Mouse (Mus musculus): ENCODE data around the gene Gfi1b. TPM values are rescaled to one million over a fixed set of nuclear protein-coding genes. Genes with fewer than 3 reads are reported as not detected.

The Gfi1b gene
- polyA plus RNA-seq, 1 experiment from 2014 or later, result 0.94 TPM

DNA sequence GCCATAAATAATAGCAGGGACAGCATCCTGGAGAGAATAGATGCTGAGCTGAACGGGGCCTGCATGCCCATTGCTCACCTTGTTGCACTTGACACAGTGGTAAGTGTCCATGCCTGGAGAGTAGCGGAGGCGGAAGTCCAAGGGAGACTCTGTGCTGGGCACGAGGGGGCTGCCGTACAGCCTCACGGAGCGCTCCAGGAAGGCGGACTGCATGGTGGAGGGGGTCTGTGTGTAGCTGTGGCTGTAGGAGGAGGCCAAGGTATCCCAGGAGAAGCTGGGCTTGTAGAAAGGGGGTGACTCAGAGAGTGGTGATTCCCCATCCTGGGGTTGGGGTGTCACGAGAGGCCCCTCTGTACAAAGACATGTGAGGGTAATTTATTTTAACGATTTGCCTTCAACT lies 8.2 kb downstream of the Gfi1b start:
- DNase-seq (ENCODE audit: low spot score) (no peak), ATAC-seq (no peak)
- Histone ChIP-seq H3K27ac (ENCODE audit: low read length) (no peak overlapping the region), H3K27me3 (replicated peaks; ENCODE audit: insufficient read depth, low read length) (no peaks in the 10 kb centered on the region), H3K9ac (replicated peaks; ENCODE audit: low read depth) (no peak overlapping the region), H3K4me2 (replicated peaks; ENCODE audit: low read depth, low read length) (no peak overlapping the region), H3K4me3 (ENCODE audit: low read depth, low read length) (no peak overlapping the region), H3K36me3 (ENCODE audit: insufficient read depth, low read length) (no peaks in the 10 kb centered on the region), H3K9me3 (ENCODE audit: low read length) (no peaks in the 10 kb centered on the region), H3K4me1 (ENCODE audit: insufficient read depth, low read depth, low read length) (no peaks in the 10 kb centered on the region)
- 88% methylated on average over 10 of the region's 10 CpGs for WGBS
- TF ChIP-seq EP300 (IDR thresholded peaks at IDR 0.05) (no peak), CTCF (IDR thresholded peaks at IDR 0.05) (no peak)

DNA sequence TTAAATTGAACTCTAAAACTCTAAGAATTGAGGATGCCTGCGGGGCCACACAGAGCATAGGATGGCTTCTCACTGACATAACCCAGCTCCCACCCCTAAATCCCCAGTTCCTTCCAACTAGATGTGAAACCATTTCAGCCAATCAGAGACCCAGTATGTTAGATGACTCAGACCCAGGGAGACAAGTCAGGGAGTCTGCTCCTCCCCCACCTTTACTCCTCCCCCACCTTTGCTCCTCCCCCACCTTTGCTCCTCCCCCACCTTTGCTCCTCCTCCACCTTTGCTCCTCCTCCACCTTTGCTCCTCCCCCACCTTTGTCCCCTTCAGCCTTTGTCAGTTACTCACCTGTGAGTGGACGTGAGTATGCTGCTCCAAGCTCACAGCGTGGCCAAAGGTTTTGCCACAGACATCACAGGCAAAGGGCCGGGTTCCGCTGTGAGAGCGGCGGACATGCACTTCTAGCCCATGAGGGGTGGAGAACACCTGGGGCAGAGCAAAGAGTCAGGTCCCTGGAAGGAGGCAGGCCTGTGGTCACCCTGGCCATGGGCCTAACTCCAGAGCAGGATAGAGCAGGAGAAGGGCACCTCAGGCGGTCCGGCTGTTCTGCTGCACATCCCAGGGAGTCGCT lies 9.2 kb downstream of the Gfi1b start:
- Histone ChIP-seq H3K27me3 (replicated peaks; ENCODE audit: insufficient read depth, low read length) (no peaks in the 10 kb centered on the region), H3K27ac (ENCODE audit: low read length) (no peak overlapping the region)
- no peak for DNase-seq (ENCODE audit: low spot score)

DNA sequence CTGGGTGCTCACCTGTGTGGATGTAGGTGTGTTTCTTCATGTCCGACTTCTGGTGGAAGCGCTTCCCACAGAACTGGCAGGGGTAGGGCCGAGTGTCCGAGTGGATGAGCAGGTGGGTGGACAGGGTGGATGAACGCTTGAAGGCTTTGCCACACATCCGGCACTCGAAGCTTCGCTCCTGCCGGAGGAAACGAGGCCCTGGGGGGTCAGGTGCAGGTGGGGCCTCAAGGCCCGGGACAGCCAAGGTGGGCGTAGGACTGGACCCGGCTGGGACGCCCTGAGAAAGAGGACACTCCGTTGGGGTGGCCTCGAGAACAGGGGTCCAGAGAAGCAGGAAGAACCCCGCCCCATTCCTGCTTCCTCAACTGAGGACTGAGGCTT lies 10.4 kb downstream of the Gfi1b start:
- ATAC-seq (no peak), DNase-seq (ENCODE audit: low spot score) (no peak)
- Histone ChIP-seq H3K9me3 (ENCODE audit: low read length) (no peaks in the 10 kb centered on the region), H3K9ac (replicated peaks; ENCODE audit: low read depth) (no peak overlapping the region), H3K27ac (ENCODE audit: low read length) (no peak overlapping the region), H3K4me3 (ENCODE audit: low read depth, low read length) (no peak overlapping the region), H3K27me3 (replicated peaks; ENCODE audit: insufficient read depth, low read length) (no peaks in the 10 kb centered on the region), H3K4me2 (replicated peaks; ENCODE audit: low read depth, low read length) (no peak overlapping the region), H3K4me1 (ENCODE audit: insufficient read depth, low read depth, low read length) (no peaks in the 10 kb centered on the region), H3K36me3 (ENCODE audit: insufficient read depth, low read length) (no peaks in the 10 kb centered on the region)
- WGBS, result 71% methylated on average over 17 of the region's 17 CpGs
- no peak for TF ChIP-seq EP300 (IDR thresholded peaks at IDR 0.05)
- TF ChIP-seq CTCF (IDR thresholded peaks at IDR 0.05), result no peak

More for the DNA sequence above, 9.2 kb downstream of the Gfi1b start:
- WGBS, result 71% methylated on average over 10 of the region's 10 CpGs
- no peaks in the 10 kb centered on the region for H3K4me1 ChIP-seq (ENCODE audit: insufficient read depth, low read depth, low read length)
- TF ChIP-seq EP300 (IDR thresholded peaks at IDR 0.05) (no peak), CTCF (IDR thresholded peaks at IDR 0.05) (no peak)
- no peak overlapping the region for H3K4me2 ChIP-seq (replicated peaks; ENCODE audit: low read depth, low read length)
- H3K4me3 ChIP-seq (ENCODE audit: low read depth, low read length), result no peak overlapping the region
- no peaks in the 10 kb centered on the region for H3K9me3 ChIP-seq (ENCODE audit: low read length)
- H3K36me3 ChIP-seq (ENCODE audit: insufficient read depth, low read length), result no peaks in the 10 kb centered on the region
- no peak for ATAC-seq
- no peak overlapping the region for H3K9ac ChIP-seq (replicated peaks; ENCODE audit: low read depth)

- H3K4me1 ChIP-seq (ENCODE audit: insufficient read depth, low read depth, low read length), result no peaks in the 10 kb centered on the region
- no peak overlapping the region for H3K4me2 ChIP-seq (replicated peaks; ENCODE audit: low read depth, low read length)
- H3K27me3 ChIP-seq (replicated peaks; ENCODE audit: insufficient read depth, low read length), result no peaks in the 10 kb centered on the region
- no peaks in the 10 kb centered on the region for H3K36me3 ChIP-seq (ENCODE audit: insufficient read depth, low read length)
- TF ChIP-seq CTCF (IDR thresholded peaks at IDR 0.05) (no peak), EP300 (IDR thresholded peaks at IDR 0.05) (no peak)
- no peak for DNase-seq (ENCODE audit: low spot score)
- no peaks in the 10 kb centered on the region for H3K9me3 ChIP-seq (ENCODE audit: low read length)
- no peak overlapping the region for H3K27ac ChIP-seq (ENCODE audit: low read length)
- no peak overlapping the region for H3K9ac ChIP-seq (replicated peaks; ENCODE audit: low read depth)
- WGBS, result 71% methylated on average over 12 of the region's 12 CpGs
- ATAC-seq, result no peak
- H3K4me3 ChIP-seq (ENCODE audit: low read depth, low read length), result no peak overlapping the region
Measured at GRCm38 (mm10) chr2:28610716-28611406, 10.9 kb downstream of the Gfi1b start.

- WGBS, result 58% methylated on average over 10 of the region's 10 CpGs
- TF ChIP-seq CTCF (IDR thresholded peaks at IDR 0.05) (no peak), EP300 (IDR thresholded peaks at IDR 0.05) (no peak)
- no peak for ATAC-seq
- Histone ChIP-seq H3K36me3 (ENCODE audit: insufficient read depth, low read length) (no peaks in the 10 kb centered on the region), H3K9ac (replicated peaks; ENCODE audit: low read depth) (no peak overlapping the region), H3K4me3 (ENCODE audit: low read depth, low read length) (no peak overlapping the region), H3K4me1 (ENCODE audit: insufficient read depth, low read depth, low read length) (no peaks in the 10 kb centered on the region), H3K27me3 (replicated peaks; ENCODE audit: insufficient read depth, low read length) (no peaks in the 10 kb centered on the region), H3K4me2 (replicated peaks; ENCODE audit: low read depth, low read length) (no peak overlapping the region), H3K27ac (ENCODE audit: low read length) (no peak overlapping the region), H3K9me3 (ENCODE audit: low read length) (no peaks in the 10 kb centered on the region)
- no peak for DNase-seq (ENCODE audit: low spot score)
Measured at GRCm38 (mm10) chr2:28609851-28610250, 11.9 kb downstream of the Gfi1b start.

- Histone ChIP-seq H3K4me3 (ENCODE audit: low read depth, low read length) (no peak overlapping the region), H3K36me3 (ENCODE audit: insufficient read depth, low read length) (no peaks in the 10 kb centered on the region), H3K27me3 (replicated peaks; ENCODE audit: insufficient read depth, low read length) (no peaks in the 10 kb centered on the region), H3K9me3 (ENCODE audit: low read length) (no peaks in the 10 kb centered on the region), H3K27ac (ENCODE audit: low read length) (no peak overlapping the region), H3K4me2 (replicated peaks; ENCODE audit: low read depth, low read length) (no peak overlapping the region), H3K9ac (replicated peaks; ENCODE audit: low read depth) (no peak overlapping the region), H3K4me1 (ENCODE audit: insufficient read depth, low read depth, low read length) (no peaks in the 10 kb centered on the region)
- ATAC-seq, result no peak
- 43% methylated on average over 10 of the region's 10 CpGs for WGBS
- no peak for DNase-seq (ENCODE audit: low spot score)
- TF ChIP-seq EP300 (IDR thresholded peaks at IDR 0.05) (no peak), CTCF (IDR thresholded peaks at IDR 0.05) (no peak)
Measured at GRCm38 (mm10) chr2:28607341-28608165, 14.2 kb downstream of the Gfi1b start.

Data from lung, postnatal 0 days (tissue).